Mouse (Mus musculus): ENCODE data around the gene Dlx6.
A peak's percentile ranks its signal among the peaks of the same experiment; 100 is the strongest.

Gene Dlx6

DNA sequence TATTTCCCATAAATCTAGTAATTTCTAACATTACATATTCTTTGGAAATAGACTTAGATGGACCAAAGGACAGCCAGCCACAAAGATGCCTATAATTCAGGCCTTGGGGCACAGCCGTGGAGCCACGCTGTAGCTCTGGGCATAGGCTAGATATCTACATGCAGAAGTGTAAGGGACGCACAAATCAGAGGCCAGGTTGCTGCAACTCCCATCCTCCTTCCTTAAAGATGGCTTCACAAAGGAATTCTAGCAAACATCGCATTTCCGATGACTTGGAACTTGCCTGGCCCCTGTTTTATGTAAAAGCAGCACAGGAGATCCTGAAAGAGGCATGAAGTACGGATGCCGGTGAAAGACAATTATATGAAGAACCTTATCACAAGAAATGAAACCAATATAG is 13.6 kb downstream of the Dlx6 start:
- peaks cover 73% of the 10 kb centered on the region for H3K4me1 ChIP-seq (replicated peaks; ENCODE audit: low read depth, low read length)
- H3K27me3 ChIP-seq (ENCODE audit: insufficient read depth, low read length): peaks cover 100% of the 10 kb centered on the region
- H3K4me3 ChIP-seq (replicated peaks; ENCODE audit: low read length): no peak overlapping the region
- no peaks in the 10 kb centered on the region for H3K9me3 ChIP-seq (ENCODE audit: low read length)
- TF ChIP-seq POU5F1 (IDR thresholded peaks at IDR 0.05; ENCODE audit: borderline replicate concordance, low read length) (no peak), NANOG (IDR thresholded peaks at IDR 0.05; ENCODE audit: borderline replicate concordance, low read length) (no peak), CTCF (conservative IDR thresholded peaks at IDR 0.05; ENCODE audit: low read length) (no peak)
- no peaks in the 10 kb centered on the region for H3K36me3 ChIP-seq (ENCODE audit: insufficient read depth, low read length)

DNA sequence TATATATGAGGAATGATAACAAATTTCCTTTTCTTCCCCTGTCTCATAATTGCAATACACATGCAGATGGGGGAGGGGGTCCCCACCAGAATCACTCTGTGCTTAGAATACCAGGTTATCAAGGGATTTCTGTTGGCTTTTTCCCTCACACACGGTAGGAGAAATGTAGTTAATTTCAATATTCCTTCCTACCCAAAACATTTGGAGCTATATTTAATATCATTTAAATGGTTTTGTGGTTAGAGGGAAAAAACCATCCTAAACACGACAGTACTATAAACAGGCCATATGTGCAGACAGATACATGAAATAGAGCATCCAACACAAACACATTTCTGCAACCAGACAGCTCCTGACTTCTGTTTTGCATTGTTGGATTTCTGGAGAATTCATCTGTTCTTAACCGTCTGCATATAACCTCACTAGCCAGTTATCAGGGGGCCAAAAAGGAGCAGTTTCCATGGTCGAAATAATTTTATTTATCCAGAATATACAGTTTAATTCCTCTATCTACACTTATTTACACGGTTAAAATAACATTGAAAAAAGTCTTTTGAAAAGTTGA is 14.3 kb downstream of the Dlx6 start:
- TF ChIP-seq NANOG (IDR thresholded peaks at IDR 0.05; ENCODE audit: borderline replicate concordance, low read length) (no peak), POU5F1 (IDR thresholded peaks at IDR 0.05; ENCODE audit: borderline replicate concordance, low read length) (no peak), CTCF (conservative IDR thresholded peaks at IDR 0.05; ENCODE audit: low read length) (no peak)
- no peaks in the 10 kb centered on the region for H3K9me3 ChIP-seq (ENCODE audit: low read length)
- H3K36me3 ChIP-seq (ENCODE audit: insufficient read depth, low read length): no peaks in the 10 kb centered on the region
- H3K27me3 ChIP-seq (ENCODE audit: insufficient read depth, low read length): peaks cover 98% of the 10 kb centered on the region
- H3K4me3 ChIP-seq (replicated peaks; ENCODE audit: low read length): no peak overlapping the region
- peaks cover 76% of the 10 kb centered on the region for H3K4me1 ChIP-seq (replicated peaks; ENCODE audit: low read depth, low read length)

DNA sequence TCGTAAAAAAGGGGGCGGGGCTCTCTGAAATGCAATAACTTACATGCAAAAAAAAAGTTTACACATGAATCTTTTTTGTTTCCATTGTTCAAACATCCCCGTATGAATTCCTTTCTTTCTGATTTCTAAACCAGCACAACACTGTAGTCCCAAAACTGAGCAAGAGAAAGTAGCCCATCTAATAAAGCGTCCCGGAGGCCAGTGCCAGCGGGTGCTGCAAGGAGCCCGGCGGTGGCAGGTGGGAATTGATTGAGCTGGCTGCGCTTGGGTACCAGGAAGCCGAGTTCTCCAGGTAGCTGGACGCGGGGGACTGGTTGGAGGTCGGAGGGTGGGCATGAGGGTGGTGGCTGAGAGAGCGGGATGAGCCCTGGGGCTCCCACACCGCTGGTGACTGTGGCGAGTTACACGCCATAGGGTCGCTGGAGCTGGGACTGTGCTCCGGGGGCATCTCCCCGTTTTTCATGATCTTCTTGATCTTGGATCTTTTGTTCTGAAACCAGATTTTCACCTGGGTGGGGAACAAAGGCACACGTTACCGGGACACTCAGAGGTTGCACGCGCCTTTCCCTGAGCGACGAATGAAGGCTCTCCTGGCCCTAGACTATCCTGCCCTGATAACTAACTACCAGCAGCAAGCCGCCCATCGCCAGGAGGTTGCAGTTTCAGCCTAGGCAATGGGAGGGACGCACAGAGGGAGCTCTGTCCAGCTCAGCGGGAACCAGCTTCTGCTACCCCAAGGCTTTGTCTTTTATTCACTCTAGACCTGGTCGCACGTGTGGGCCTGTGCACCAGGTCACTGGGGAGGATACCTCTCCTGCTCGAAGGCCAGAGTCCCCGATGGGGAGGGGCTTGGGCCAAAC is 15.1 kb downstream of the Dlx6 start:
- Histone ChIP-seq H3K9me3 (ENCODE audit: low read length) (no peaks in the 10 kb centered on the region), H3K27me3 (ENCODE audit: insufficient read depth, low read length) (peaks cover 98% of the 10 kb centered on the region), H3K4me3 (replicated peaks; ENCODE audit: low read length) (peak overlapping the region; percentile 7; the same call in 1 of the 2 replicates), H3K4me1 (replicated peaks; ENCODE audit: low read depth, low read length) (peaks cover 71% of the 10 kb centered on the region), H3K36me3 (ENCODE audit: insufficient read depth, low read length) (no peaks in the 10 kb centered on the region)
- no peak for TF ChIP-seq CTCF (conservative IDR thresholded peaks at IDR 0.05; ENCODE audit: low read length)
- TF ChIP-seq NANOG (IDR thresholded peaks at IDR 0.05; ENCODE audit: borderline replicate concordance, low read length): no peak
- no peak for TF ChIP-seq POU5F1 (IDR thresholded peaks at IDR 0.05; ENCODE audit: borderline replicate concordance, low read length)

DNA sequence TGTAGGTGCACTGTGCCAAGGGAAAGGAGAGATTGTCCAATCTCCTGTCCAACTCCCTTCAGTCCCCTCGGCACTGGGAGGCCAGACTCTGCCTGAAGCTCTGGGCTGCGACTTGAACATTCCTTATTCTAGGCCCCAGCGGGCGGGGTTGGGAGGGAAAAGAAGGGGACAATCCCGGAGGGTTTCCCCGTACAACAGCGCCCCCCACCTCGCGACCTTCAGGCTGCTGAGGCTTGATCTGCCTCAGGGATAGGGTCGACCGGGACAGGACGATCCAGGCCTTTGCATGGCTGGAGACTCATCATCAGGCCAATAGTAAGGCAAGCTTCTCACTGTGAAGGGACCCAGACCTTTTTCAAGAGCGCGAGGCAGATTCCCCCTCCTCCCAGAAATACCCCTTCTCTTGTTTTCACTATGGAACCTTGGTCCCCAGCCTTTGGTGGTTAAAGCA is 15.7 kb downstream of the Dlx6 start:
- TF ChIP-seq POU5F1 (IDR thresholded peaks at IDR 0.05; ENCODE audit: borderline replicate concordance, low read length) (no peak), CTCF (conservative IDR thresholded peaks at IDR 0.05; ENCODE audit: low read length) (0 out of 2 replicates have a peak, but pooled peaks have one; percentile 2), NANOG (IDR thresholded peaks at IDR 0.05; ENCODE audit: borderline replicate concordance, low read length) (no peak)
- H3K27me3 ChIP-seq (ENCODE audit: insufficient read depth, low read length): peaks cover 98% of the 10 kb centered on the region
- H3K36me3 ChIP-seq (ENCODE audit: insufficient read depth, low read length): no peaks in the 10 kb centered on the region
- H3K9me3 ChIP-seq (ENCODE audit: low read length): no peaks in the 10 kb centered on the region
- H3K4me1 ChIP-seq (replicated peaks; ENCODE audit: low read depth, low read length): peaks cover 65% of the 10 kb centered on the region
- H3K4me3 ChIP-seq (replicated peaks; ENCODE audit: low read length): 0 out of 2 replicates have a peak overlapping the region, but pooled peaks have one; percentile 7

DNA sequence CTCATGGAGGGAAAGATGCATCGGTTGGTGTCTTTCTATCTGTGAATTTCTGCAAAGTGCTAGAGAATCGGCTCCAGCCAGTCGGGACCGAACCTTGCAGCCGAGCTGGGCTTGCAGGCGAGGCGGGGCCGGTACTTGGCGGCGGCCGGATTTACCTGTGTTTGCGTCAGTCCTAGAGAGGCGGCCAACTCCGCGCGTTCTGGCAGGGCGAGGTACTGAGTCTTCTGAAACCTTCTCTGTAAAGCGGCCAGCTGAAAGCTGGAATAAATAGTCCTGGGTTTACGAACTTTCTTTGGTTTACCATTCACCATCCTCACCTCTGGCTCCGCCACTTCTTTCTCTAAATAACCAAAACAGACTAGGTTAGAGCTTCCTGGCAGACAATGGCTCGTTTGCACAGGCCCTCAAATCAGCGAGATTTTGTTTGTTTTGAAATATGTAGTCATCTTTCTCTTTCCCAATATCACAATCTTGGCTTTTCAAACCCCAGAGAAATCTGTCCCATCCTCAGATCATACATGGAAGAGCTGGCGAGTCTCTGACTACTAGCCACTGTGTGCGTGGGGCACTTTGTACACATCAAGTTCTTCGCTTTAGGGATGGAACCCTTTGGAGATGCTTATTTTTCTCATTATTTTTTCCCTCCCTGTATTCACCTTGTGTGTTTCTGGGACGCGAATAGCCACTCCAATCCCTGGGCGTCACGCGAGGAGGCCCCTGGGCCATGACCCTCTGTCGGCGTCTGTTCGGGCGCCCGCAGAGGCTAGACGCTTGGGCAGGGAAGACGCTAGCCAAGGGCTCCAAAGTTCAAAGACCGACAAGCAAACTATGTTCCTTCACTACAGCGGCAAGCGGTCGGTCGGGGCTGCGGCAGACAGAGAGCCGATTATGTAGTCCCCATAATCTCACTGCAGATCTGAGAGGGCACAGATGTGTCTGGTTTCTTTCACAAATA is 16.5 kb downstream of the Dlx6 start:
- Histone ChIP-seq H3K36me3 (ENCODE audit: insufficient read depth, low read length) (no peaks in the 10 kb centered on the region), H3K4me1 (replicated peaks; ENCODE audit: low read depth, low read length) (peaks cover 58% of the 10 kb centered on the region), H3K4me3 (replicated peaks; ENCODE audit: low read length) (no peak overlapping the region), H3K9me3 (ENCODE audit: low read length) (no peaks in the 10 kb centered on the region), H3K27me3 (ENCODE audit: insufficient read depth, low read length) (peaks cover 96% of the 10 kb centered on the region)
- TF ChIP-seq CTCF (conservative IDR thresholded peaks at IDR 0.05; ENCODE audit: low read length) (no peak), POU5F1 (IDR thresholded peaks at IDR 0.05; ENCODE audit: borderline replicate concordance, low read length) (no peak), NANOG (IDR thresholded peaks at IDR 0.05; ENCODE audit: borderline replicate concordance, low read length) (no peak)

DNA sequence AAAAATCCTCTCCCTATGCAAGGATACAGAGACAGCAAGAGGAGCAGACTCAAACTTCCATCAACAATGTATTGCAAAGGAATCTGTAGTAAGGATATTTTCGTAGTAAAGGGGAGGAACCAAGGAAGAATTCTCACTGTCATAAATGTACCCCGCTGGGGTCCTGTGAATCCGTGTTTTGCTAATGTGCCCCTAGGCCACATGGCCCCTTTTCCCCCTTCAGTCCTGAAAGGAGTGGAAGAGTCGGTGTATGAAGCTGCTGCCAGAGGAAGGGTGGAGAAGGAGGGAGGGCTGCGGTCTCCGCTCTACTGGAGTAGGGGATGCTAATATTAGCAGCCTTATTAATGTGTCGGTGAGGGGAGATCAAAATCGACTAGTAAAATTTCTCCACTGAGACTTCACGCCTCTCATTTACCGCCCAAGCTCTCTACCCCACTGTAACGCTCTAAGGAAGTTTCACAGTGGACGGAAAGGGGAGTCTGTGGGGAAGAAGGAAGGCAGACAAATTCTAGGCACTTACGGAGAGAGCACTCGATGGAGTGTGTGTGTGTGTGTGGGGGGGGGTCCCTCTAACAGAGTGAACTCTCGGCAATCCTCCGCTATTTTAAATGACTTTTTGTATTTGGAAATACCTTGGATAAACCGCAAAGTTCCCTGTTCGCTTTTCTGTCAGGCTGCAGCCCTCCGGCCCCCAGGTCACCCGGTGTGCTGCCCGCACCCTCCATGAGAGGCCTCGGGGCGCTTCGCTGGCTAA is 17.4 kb downstream of the Dlx6 start:
- Histone ChIP-seq H3K27me3 (ENCODE audit: insufficient read depth, low read length) (peaks cover 93% of the 10 kb centered on the region), H3K4me1 (replicated peaks; ENCODE audit: low read depth, low read length) (peaks cover 53% of the 10 kb centered on the region), H3K4me3 (replicated peaks; ENCODE audit: low read length) (peak overlapping the region; percentile 62), H3K36me3 (ENCODE audit: insufficient read depth, low read length) (no peaks in the 10 kb centered on the region), H3K9me3 (ENCODE audit: low read length) (no peaks in the 10 kb centered on the region)
- no peak for TF ChIP-seq NANOG (IDR thresholded peaks at IDR 0.05; ENCODE audit: borderline replicate concordance, low read length)
- TF ChIP-seq CTCF (conservative IDR thresholded peaks at IDR 0.05; ENCODE audit: low read length): no peak
- no peak for TF ChIP-seq POU5F1 (IDR thresholded peaks at IDR 0.05; ENCODE audit: borderline replicate concordance, low read length)

DNA sequence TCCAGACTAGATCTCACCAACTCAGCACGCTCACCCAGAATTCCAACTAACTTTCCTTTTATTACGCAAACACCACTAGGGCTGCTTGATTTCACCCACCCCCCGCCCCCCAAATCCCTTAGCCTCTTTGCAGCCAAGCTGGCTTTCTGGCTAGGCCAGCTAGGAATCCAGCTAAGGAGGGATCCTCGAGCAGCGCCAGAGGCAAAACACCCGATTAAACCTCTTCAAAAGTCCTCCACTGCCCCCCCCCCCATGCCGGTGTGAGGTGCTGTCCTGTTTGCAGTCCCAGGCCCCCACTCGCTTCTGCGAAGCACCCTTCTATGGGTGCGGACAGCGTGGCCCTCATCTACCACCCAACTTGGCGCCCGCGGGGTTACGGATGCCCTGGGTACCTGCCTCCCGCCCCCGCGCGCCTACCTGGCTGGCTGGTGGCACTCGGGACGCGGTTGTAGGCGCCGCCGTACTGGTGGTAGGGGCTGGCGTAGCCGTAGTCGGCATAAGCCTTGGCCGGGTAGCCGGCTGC is 18.0 kb downstream of the Dlx6 start:
- no peak for TF ChIP-seq NANOG (IDR thresholded peaks at IDR 0.05; ENCODE audit: borderline replicate concordance, low read length)
- TF ChIP-seq POU5F1 (IDR thresholded peaks at IDR 0.05; ENCODE audit: borderline replicate concordance, low read length): no peak
- no peak for TF ChIP-seq CTCF (conservative IDR thresholded peaks at IDR 0.05; ENCODE audit: low read length)
- Histone ChIP-seq H3K27me3 (ENCODE audit: insufficient read depth, low read length) (peaks cover 87% of the 10 kb centered on the region), H3K4me3 (replicated peaks; ENCODE audit: low read length) (peak overlapping the region; percentile 62), H3K9me3 (ENCODE audit: low read length) (no peaks in the 10 kb centered on the region), H3K36me3 (ENCODE audit: insufficient read depth, low read length) (no peaks in the 10 kb centered on the region), H3K4me1 (replicated peaks; ENCODE audit: low read depth, low read length) (peaks cover 47% of the 10 kb centered on the region)

All from E14TG2a.4 (cell line).